Comparison of ENCODE assay signal across 18 mouse cellular contexts in the genomic region with DNA sequence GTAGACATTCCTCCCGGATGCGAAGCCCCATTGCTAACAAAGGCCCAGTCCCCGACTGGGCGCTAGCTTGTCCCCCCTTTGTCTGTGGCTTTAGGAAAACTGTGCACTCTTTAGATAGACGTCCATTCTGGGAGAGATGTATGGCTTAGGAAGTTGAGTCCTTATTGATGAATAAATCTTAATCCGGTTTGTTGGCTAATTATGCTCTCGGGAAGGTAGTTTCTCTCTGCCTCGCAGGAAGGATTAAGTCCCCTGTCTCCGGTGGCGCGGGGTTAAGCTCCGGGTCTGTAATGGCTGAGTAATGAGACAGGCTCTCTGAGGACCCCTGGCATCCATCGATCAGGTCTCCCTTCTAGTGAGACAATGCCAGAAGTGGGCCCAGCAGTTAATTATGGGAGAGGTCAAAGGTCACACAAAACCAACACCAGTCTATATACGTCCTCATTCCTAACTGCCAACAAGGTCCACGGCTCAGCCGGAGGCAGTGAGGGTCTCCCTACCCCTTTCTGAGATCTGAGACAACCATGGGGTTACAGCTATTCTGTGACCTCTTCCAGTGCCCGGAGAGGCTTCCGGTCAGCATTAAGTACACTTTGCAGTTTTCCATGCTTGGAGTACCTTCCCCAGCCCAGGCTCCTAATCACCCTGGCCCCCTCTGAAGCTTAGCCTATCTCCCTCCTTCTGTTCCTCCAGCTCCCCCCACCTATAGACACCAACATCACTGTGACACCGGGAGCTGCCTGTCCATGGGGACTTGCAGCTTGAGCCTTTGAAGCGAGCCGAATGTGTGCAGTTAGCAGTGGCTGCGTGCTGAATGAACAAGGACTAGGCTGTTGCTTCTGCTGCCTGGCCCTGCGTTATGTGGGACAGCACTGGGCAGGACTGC. TPM values are rescaled to one million over a fixed set of nuclear protein-coding genes. Genes with fewer than 3 reads are reported as not detected.
DNase-seq lines count a peak whose midpoint lies in the region; ATAC-seq lines count a peak whose summit lies in the region.
"Had no signal": no experiment of that assay in that cellular context is flagged by ENCODE, and none has a peak within 500 bp of the region (broad histone marks: within the 10 kb centered on the region; RNA-seq: fewer than 3 reads in every experiment).

No protein-coding gene starts in this region.

- H3K27ac ChIP-seq in hindbrain, embryonic 12.5 days = no peak overlapping the region
- no peak overlapping the region for H3K27ac ChIP-seq in hindbrain, embryonic 14.5 days
- H3K27ac ChIP-seq in embryonic facial prominence, embryonic 10.5 days (replicated peaks) = peak overlapping the region; percentile 77
- H3K27ac ChIP-seq: gastrocnemius, adult 2 months; liver, embryonic 13.5 days had no signal

- peaks cover 32% of the 10 kb centered on the region for H3K4me1 ChIP-seq in hindbrain, embryonic 12.5 days
- peaks cover 19% of the 10 kb centered on the region; the same call in 1 of the 2 replicates for H3K4me1 ChIP-seq in hindbrain, embryonic 14.5 days (replicated peaks; ENCODE audit: control insufficient read depth, insufficient read depth, low read length)
- peaks cover 84% of the 10 kb centered on the region for H3K4me1 ChIP-seq in embryonic facial prominence, embryonic 10.5 days
- H3K4me1 ChIP-seq: liver, embryonic 13.5 days had no signal

- H3K9ac ChIP-seq in hindbrain, embryonic 12.5 days = no peak overlapping the region
- no peak overlapping the region for H3K9ac ChIP-seq in hindbrain, embryonic 14.5 days
- H3K9ac ChIP-seq: liver, embryonic 13.5 days had no signal

- no peak overlapping the region for H3K4me2 ChIP-seq in hindbrain, embryonic 12.5 days (replicated peaks)
- H3K4me2 ChIP-seq in hindbrain, embryonic 14.5 days (replicated peaks) = no peak overlapping the region
- H3K4me2 ChIP-seq: liver, embryonic 13.5 days had no signal

- ATAC-seq in hindbrain, embryonic 12.5 days (ENCODE audit: low FRiP score) = peak; percentile 39; the same call in 1 of the 2 replicates
- ATAC-seq in hindbrain, embryonic 14.5 days (ENCODE audit: low FRiP score) = no peak
- no peak for ATAC-seq in granulocyte monocyte progenitor cell, adult 5-6 weeks (replicated peaks; ENCODE audit: poor library complexity, severe bottlenecking)
- ATAC-seq: intestine, postnatal 0 days had no signal

- H3K36me3 ChIP-seq in hindbrain, embryonic 12.5 days = no peaks in the 10 kb centered on the region
- H3K36me3 ChIP-seq in hindbrain, embryonic 14.5 days (replicated peaks; ENCODE audit: control insufficient read depth, insufficient read depth) = no peaks in the 10 kb centered on the region
- H3K36me3 ChIP-seq in embryonic facial prominence, embryonic 10.5 days (replicated peaks) = peaks cover 25% of the 10 kb centered on the region
- H3K36me3 ChIP-seq: G1E; liver, embryonic 13.5 days had no signal

- H3K27me3 ChIP-seq in hindbrain, embryonic 12.5 days = peaks cover 5% of the 10 kb centered on the region; the same call in 1 of the 2 replicates
- H3K27me3 ChIP-seq in hindbrain, embryonic 14.5 days (ENCODE audit: control insufficient read depth, insufficient read depth, low read length) = no peaks in the 10 kb centered on the region
- H3K27me3 ChIP-seq in embryonic facial prominence, embryonic 10.5 days (replicated peaks; ENCODE audit: low read depth, poor library complexity, severe bottlenecking) = peaks cover 77% of the 10 kb centered on the region
- H3K27me3 ChIP-seq: liver, embryonic 13.5 days had no signal

- H3K4me3 ChIP-seq in hindbrain, embryonic 12.5 days = no peak overlapping the region
- H3K4me3 ChIP-seq in hindbrain, embryonic 14.5 days (replicated peaks; ENCODE audit: low read length) = no peak overlapping the region
- peak overlapping the region; percentile 26; the same call in 1 of the 2 replicates for H3K4me3 ChIP-seq in embryonic facial prominence, embryonic 10.5 days
- H3K4me3 ChIP-seq: gastrocnemius, adult 2 months; liver, embryonic 13.5 days had no signal

- WGBS in hindbrain, embryonic 12.5 days = 14% methylated on average over 23 of the region's 23 CpGs
- 13% methylated on average over 23 of the region's 23 CpGs for WGBS in hindbrain, embryonic 14.5 days
- 8% methylated on average over 23 of the region's 23 CpGs for WGBS in embryonic facial prominence, embryonic 10.5 days

- no peaks in the 10 kb centered on the region for H3K9me3 ChIP-seq in hindbrain, embryonic 12.5 days (replicated peaks)
- H3K9me3 ChIP-seq in hindbrain, embryonic 14.5 days (ENCODE audit: control insufficient read depth, low read length) = no peaks in the 10 kb centered on the region
- no peaks in the 10 kb centered on the region for H3K9me3 ChIP-seq in embryonic facial prominence, embryonic 10.5 days
- H3K9me3 ChIP-seq: liver, embryonic 13.5 days had no signal

- DNase-seq in hindbrain, embryonic 14.5 days (ENCODE audit: low spot score) = no peak
- DNase-seq in embryonic facial prominence, embryonic 10.5 days (ENCODE audit: low spot score) = peak; percentile 67
- peak; percentile 83 for DNase-seq in mesoderm, embryonic 11.5 days (ENCODE audit: low read depth, low spot score)
- peak; percentile 51 for DNase-seq in retina, embryonic 14.5 days (ENCODE audit: low spot score)
- DNase-seq in thymus, postnatal 4 days = no peak
- no peak for DNase-seq in lung, postnatal 4 days
- DNase-seq: cerebellum, adult 2 months; gastrocnemius, adult 2 months; heart, postnatal 36 days; kidney, postnatal 14 days; layer of hippocampus, adult 9-11 months; liver, embryonic 13.5 days; thymus, postnatal 14 days had no signal

RNA-seq across cellular contexts. Expression of a gene that starts 14.7 kb away (rescaled TPM):
- 32.4 and 33.2 TPM in 2 replicates for polyA plus RNA-seq in hindbrain, embryonic 12.5 days (2016; fragmentation: Nextera tagmentation; extraction: Ambion mirVana)
- polyA plus RNA-seq in hindbrain, embryonic 14.5 days (2014; fragmentation: Nextera tagmentation; extraction: Ambion mirVana) = 10.4 and 12.7 TPM in 2 replicates
- 51.4 and 52.4 TPM in 2 replicates for polyA plus RNA-seq in embryonic facial prominence, embryonic 10.5 days (2016; fragmentation: Nextera tagmentation; extraction: Ambion mirVana)
- total RNA-seq in granulocyte monocyte progenitor cell, adult 5-6 weeks (2014; fragmentation: Nextera tagmentation) = not detected in 2 replicates
- total RNA-seq in granulocyte monocyte progenitor cell, adult 5-6 weeks (2017) = not detected in 2 replicates
- total RNA-seq: monocyte, adult 5-6 weeks had no signal
- polyA plus RNA-seq: G1E had no signal

Comparison
In these comparisons a context has a peak if more than half of its experiments do, and no peak if none do; other contexts are left out.
1. DNase-seq: peak in embryonic facial prominence, embryonic 10.5 days (single experiment), mesoderm, embryonic 11.5 days (single experiment) and retina, embryonic 14.5 days (single experiment); none in hindbrain, embryonic 14.5 days (single experiment), thymus, postnatal 4 days (single experiment) and lung, postnatal 4 days (0 of 2).